Mouse (Mus musculus) adrenal gland, adult 18-20 months (tissue): ENCODE results near the gene Slc35b4. TPM values are rescaled to one million over a fixed set of nuclear protein-coding genes. Genes with fewer than 3 reads are reported as not detected.

Source experiments
- DNase-seq, 2 experiments: peaks; one replicate each; pipeline ENCODE4 v3.0.0; 2021 to 2022; ENCODE audit warnings: low spot score in 2 of 2
- total RNA-seq, 2 experiments: library from RNA; stranded (reverse); gene quantifications; 1 replicate in 1 of 2; 2 replicates in 1 of 2; pipeline ENCODE4 v1.2.3; 2021

Slc35b4 gene
- total RNA-seq, 2 experiments from 2014 or later, result 28.2 to 28.4 TPM

DNA sequence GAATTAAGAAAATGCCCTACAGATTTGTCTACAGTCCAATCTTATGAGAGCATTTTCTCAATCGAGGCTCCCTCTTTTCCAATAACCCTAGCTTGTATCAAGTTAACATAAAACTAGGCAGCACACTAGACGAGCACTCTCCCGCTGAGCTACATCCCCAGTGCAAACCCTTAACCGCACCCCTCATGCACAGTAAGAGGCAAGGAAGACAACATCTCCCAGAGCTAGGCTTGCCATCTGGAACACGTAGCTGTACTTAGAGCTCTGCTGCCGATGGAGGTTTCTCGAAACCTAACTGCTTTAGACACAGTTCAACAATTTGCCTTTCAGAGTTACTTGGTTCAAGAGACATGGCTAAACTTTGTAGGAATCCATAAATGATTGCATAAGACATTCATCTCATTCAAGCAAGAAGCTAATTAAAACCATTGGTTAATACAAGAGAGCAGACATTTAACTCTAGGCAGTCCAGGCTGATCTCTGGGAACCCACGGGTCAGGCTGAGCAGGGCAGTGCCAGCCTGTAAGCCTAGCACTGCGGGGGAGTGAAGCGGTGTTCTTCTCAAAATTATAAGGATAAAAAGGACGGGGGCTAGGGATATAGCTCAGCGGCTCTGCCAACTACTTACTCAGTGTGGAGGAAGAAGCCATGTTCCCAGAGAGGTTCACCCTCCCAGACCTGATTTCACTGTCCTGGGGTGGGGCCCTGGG is 5.0 kb downstream of the Slc35b4 start:
- DNase-seq, result no peak

DNA sequence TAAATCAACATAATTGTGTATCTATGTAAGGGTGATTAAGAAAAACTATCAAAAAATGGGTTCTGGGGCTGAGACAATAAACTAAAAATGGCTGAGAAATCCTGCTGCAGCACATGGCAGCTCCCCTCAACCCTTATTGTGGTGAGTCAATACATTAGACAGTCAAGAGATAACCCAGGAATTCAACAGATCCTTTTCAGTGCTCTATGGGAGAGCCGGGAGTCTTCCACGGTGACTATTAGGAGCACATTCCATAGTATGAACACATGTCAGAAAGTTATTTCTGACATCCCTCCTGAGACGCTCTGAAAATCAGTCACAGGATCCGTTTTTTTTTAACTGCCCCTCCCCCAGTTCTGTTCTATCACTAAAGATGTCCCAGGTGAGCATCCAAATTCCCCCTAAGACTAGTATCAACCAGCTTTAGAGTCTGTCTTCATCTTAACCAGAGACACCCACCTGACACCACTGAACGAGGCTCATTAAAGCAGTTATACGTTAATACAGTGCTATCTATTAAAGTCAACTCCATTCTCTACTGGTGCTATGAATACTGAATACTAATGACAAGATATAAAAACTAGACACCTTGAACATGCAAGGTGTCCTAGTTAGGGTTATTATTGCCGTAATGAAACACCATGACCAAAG is 5.9 kb downstream of the Slc35b4 start:
- no peak for DNase-seq

DNA sequence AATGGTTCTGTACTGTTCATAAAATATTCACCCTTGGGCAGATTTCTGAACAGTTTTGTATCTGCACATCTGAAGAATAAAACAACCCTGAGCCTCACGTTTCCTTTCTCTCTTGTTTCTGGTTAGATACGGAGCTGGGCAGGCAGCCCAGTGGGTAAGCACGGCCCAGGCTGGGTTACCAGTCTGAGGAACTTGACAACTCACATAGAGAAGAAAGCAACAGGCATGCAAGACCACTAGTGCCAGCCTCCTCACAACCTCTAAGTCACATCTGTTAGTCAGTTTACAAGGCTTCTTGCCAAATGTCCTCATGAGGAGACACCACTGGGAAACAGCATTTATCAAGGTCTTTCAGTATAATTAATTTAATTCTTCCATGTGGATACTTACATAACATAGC is 8.1 kb downstream of the Slc35b4 start:
- no peak for DNase-seq

DNA sequence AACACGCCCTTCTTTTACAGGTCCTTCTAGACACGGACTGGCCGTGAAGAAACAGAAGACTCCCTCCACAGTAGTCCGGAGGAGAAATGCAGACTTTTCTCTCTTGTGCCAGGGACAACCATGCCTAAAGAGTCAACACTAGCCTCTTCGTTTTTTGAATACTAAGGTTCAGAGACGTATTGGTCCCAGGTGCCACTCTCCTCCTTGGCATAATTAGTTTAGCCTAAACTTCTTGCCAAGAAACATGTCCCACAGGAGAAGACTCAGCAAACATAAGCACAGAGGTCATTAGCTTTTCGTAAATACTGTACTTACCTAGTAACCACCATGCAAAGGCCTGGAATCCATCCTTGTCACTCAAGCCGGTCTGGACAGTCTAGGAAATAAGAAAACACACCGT is 13.9 kb downstream of the Slc35b4 start:
- no peak for DNase-seq

DNA sequence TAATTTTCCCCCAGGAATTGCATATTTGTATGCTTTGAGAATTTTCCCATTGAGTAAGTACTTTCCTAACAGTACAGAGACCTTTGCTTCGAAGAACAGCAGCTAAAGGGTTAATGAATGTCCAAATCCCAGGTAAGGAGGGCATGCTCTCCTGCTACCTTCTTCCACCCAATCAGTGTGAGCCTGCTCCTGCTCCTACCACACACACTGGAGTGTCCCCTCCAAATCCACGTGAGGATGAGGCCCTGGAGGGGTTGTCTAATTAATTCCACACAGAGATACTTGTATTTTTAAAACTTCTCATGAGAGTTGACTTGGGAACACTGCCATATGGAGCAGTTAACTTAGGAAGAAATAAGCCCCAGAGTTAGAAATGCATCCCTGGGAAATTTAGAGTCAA is 14.3 kb downstream of the Slc35b4 start:
- no peak for DNase-seq

DNA sequence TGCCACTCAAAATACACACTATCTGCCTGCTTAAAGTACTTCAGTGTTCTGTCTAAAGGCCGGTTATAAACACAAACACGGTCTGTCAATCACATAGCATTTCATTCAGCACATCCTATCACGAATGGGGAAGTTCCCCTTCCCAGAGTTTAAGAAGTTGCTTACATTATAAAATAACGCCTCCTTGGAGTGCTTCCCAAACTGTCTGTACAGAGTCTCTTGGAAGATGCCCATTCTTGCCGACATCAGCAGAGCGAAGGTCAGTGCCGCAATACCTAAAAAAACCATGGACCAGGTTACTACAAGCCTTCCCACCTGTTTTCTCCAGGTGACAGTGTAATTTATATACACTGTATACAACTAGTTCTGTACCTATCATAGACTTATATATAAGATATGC is 15.4 kb downstream of the Slc35b4 start:
- DNase-seq, result no peak

DNA sequence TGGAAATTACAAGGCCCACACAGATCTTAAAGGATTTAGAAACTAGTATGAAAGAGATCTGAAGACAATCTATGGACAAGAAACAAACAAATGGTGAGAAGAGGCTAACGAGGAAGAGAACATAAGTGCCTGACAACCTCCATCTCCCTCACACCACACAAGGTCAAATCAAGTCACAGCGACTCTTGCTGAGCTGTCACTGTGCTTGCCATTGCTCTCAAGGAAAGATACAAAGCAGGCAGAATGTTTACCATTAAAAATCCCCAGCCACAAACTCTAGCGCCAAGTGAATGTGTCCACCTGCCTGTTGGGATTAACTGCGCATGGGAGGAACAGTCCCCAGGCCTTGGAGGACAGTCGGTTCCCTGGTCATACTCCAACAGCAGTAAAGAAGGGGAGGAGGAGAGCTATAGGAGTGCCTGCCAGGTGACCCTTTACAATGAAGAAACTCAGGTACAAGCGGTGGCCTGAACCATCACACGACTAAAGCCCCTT is 16.0 kb downstream of the Slc35b4 start:
- no peak for DNase-seq

DNA sequence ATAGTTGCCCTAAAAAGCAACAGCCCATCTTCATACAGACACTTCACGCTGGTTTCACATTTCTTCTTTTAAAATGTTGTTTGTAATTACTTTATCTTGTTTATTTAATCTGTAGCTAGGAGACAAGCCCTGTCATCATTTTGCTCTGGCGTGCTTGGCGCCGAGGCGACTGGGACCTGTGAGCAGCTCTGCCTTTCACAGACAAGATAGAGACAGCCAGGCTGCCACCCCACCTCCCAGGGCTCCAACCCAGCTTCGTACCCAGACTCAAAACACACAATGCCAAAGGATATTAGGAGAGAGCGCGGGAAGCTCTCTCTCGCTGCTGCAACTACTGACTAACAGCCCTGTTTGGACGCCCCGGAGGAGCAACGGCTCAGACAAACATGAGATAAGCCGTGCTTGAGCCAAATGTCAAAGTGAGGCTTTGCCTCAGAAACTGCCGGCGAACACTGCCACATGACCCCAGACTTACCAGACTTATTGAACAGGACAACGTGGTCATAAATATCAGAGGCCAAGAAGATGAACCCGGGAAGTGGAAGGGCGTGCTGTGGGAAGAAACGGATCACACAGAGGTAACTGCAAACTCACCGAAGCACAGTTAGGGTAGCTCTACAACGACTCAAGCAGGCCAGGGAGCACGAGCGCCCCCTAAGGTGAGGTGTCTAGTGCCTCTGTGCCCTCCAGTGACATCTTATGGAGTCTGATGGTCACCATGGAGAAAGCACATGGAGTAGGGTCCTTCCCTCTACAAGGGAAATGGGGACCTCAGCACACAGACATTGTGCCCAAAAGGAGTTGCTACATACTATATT is 16.7 kb downstream of the Slc35b4 start:
- DNase-seq, result no peak

DNA sequence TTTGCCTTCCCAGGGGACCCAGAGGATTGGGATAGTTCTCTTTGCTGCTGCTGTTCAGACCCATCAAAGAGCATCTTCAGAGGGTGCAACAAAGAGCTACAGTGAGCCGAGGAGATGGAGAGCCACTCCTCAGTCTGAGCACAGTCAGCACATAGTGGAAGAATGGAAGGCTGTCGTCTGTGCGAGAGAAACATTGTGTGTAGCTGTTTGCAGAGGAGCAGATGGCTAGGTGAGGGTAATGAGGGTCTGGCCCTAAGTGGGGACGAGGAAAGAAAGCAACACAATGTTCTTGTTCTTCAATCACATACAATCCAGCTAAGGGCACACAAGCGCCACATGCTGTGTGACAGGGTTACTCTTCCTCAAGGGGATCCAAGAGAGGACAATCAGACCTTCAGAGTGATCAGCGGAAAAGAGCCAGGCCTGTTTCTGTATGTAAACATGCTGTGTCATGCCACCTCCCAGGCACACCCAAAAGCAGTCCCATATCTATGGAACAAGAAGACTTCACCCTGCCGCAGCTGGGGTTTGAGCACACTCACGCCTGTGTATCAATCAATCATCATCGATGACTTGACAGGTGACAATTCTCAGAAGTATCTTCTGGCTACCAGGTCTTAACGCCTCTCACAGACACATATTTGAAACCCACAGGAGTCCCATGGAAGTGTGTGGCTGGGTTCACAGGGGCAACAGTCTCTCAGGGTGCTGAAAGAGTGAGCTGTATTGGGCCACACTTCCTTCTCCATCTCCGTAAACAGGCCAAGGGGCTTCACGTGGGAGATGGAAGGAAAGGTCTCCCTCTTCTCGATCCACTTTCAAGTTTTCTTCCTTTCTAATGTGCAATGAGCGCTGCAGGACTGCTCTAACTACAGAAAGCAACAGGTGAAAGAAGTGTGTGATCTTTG is 19.8 kb downstream of the Slc35b4 start:
- DNase-seq, result no peak

DNA sequence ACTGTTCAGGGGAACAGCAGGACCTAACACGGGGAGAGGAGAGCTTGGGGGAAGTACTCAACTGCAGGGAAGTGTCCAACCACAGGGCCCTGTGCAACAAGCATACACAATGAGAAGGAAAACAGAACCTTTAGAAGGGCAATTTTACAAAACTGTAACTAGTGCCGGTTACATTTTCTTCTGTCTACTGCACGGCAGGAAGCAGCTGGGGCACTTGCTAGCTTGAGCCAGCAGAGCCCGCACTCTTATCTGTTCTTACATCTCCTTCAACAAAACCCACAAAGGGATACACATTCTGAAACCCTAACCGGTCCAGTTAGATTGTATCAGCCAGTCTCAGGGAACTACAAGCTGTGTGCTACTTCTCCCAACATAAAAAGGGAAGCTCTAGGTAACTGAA is 20.9 kb downstream of the Slc35b4 start:
- no peak for DNase-seq

DNA sequence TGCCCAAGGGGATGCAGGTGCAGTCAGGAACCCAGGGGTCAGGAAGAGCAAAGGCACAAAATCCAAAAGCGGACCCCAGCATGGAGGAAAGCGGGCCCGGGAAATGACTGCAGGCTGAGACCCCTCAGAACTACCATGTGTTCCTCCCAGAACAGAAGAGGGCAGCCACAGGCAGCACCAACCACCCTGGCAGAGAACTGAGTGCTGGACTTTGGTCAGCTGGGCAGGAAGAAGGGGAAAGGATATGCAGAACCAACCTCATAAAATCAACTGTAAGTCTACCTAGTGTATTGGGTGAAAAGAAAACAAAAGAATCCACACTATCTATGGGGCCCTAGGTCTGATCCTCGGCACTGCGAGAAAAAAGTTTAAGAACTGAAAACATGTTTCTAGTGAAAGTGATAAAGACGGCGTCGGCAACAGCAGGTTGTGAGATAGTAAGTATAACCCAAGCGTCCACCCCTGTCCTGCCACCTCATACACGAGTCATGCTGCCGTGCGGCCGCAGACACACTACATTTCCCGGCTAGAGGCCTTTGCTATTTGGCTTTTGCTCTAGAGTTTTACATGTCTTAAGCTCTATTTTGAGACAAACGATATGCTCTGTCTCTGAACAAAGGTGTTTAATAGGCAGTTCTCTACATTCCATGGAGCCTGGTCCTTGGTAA is 21.6 kb downstream of the Slc35b4 start:
- no peak for DNase-seq

DNA sequence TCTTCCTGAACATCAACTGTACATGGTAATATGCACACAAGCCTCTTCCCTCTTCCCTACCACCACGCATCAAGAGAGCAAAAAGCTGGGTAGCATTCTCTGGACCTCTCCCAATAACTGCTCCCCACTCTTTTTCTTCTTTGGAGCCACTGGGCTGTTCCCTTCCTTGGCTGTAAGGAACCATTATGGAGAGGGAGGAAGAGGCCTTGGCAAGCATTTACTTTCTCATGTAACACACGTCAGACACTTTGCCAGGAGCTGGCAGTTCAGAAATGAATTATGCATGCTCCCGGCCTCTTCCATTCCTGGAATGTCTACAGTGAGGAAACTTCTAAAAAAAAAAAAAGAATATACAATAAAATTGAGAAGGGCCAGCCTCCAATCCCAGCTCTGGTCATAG is 22.7 kb downstream of the Slc35b4 start:
- DNase-seq, result no peak

DNA sequence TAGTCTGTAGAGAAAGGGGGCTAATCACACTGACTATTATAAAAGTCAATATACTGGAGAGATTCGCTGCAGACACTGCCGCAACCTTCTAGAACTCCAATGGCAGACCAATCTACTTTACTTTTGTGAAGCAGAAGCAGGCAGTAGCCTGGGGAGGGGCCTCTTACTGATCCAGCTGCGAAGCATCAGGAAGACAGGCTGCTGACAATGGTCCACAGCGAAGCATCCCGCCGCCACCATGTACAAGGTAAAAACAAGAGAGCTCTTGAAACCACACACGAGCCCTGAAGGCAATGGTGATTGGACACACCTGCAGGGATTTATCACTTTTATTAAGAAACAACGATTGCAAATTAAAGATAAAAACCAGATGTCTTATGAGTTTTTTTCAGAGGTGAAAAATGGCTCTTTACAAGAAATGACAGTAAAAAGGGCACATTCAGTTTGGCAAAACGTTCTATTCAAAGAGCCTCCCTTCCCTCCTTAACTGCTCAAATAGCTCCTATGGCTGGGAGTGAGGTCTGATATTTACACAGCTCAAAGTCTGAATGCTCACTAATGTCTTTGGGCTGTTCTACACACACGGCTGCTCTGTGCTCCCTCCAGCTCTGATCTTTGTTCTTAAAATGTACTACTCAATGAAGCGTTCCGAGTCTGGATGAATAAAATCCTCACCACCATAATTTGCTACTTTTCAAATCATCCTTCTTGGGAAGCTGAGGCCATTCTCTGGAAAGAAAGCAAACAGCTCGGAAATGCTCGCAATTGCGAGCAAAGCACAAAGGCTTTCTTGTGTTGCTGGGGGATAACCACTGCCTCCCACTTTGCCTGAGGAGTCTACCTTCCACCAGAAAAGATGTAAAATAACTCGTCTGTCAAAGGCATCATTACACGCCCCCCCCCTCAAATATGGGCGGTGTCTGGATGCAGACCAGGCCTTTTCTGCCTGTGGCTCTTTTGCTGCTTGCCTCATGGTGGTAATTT is 23.6 kb downstream of the Slc35b4 start:
- no peak for DNase-seq

DNA sequence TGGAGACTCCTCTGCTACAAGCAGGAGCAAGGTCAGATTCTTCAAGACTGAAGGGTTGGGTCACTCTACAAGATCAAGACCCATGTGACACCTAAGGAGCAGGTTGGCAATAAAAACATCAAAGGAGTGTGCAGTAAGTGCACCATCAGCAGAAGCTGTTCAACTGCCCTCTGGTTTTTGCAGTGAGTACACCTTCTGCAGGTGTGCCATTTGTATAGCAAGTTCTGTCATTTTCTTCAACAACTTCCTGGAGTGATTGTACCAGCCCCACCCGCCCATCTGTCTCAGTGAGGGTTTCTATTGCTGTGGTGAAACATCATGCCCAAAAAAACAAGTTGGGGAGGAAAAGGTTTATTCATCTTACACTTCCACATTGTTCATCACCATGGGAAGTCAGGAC is 27.1 kb downstream of the Slc35b4 start:
- DNase-seq, result no peak

DNA sequence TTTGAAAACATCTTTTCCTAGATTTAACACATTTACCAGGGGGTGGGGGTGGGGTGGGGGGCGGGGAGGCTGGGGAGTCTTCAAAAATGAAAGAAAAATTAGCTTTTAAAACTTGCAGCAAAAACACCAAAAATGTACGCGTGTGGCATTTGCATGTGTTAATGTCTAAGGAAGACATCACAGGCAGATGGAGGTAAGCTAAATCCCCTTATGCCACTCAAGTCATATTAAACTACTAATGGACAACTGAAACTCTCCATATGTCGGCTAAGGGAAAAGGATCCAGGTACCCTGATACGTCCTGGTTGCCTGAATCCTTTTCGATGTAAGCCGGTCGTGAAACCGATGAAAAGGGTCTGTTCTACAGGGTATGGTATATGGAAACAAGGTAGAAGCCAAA is 27.8 kb downstream of the Slc35b4 start:
- DNase-seq, result no peak

DNA sequence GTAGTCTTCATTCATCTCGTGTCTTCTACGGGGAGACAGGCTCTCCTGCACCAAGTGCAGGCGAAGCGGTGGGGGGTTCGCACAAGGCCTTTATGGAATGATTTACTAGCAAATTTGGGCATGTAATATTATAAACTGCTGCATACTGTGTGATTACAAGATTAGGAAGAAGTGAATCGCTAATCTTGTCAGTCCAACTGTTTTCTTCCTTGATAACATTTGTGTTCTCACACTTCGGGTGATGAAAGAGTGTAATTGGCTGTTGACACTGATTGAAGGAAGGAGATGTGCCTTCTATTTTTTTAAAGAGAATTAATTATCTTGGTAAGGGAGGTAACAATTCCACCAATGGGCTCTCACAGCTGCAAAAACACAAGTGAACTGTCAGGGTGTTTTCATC is 28.3 kb downstream of the Slc35b4 start:
- no peak for DNase-seq

DNA sequence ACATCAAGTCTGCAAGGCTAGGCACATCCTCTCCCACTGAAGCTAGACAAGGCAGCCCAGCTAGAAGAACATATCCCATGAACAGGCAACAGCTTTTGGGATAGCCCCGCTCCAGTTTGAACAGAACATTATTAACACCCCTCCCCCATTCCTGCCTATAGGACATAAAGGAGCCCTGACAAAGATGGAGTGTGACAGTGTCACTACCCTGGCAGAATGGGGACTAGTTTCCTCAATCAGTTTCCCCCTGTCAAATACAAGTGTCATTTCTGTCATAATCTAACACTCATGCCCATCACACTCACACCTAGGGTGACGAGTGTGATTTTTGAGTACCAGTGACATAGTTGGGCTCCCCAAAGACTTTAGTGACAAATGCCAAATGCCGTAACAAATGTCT is 28.9 kb downstream of the Slc35b4 start:
- no peak for DNase-seq

DNA sequence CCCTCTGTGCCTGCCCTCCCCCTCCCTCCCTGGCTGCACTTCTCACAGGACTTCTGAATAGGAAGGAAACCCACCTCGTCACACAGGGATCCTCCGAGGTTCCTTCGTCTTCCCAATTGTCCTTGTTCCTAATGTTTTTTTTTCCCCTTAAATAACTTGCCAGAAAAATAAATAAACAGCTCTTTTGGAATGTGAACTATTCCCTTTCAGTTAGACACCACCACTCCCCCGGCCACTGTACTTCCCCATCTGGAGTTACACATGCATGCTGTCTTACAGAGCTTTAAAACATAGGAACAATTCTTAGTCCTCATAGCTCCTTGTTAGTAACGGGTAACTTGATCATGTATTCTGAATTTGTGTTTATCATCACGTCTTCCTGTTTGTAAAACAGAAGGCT is 30.9 kb downstream of the Slc35b4 start:
- DNase-seq, result no peak

DNA sequence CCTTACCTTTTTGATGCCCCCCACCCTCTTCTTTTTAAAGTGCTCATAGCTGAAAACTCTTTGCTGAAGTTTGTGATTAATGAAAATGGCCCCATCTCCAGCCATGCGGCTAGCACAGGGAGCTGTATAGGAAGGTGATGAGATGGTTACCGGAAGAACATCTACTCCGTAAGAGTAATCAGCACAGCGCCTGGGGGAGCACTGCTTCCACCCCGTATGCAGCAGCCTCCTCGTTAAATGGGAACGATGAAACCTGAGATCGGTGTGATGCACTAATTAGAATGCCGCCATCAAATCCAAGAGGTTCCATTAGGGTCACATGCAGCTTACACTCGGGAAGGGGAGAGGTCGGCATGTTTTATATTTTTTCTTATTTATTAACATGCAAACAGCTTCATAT is 34.0 kb downstream of the Slc35b4 start:
- no peak for DNase-seq
